Mouse (Mus musculus) gastrocnemius, adult 18-20 months (tissue): Measurements from ENCODE around the gene Lamtor3. TPM values are rescaled to one million over a fixed set of nuclear protein-coding genes. Genes with fewer than 3 reads are reported as not detected.
"Not testable (repeated sequence)": the region's sequence is repeated elsewhere in the genome, so short reads cannot be mapped to it uniquely, and the experiment has no call there.

Experiments
- DNase-seq: peaks from one replicate; pipeline ENCODE4 v3.0.0; 2021; ENCODE audit warnings: low spot score
- total RNA-seq, 2 experiments: library from RNA; stranded (reverse); gene quantifications; 2 replicates each; pipeline ENCODE4 v1.2.3; 2021

Gene Lamtor3
- total RNA-seq, 2 experiments from 2014 or later: 46.6 to 50.5 TPM

DNA sequence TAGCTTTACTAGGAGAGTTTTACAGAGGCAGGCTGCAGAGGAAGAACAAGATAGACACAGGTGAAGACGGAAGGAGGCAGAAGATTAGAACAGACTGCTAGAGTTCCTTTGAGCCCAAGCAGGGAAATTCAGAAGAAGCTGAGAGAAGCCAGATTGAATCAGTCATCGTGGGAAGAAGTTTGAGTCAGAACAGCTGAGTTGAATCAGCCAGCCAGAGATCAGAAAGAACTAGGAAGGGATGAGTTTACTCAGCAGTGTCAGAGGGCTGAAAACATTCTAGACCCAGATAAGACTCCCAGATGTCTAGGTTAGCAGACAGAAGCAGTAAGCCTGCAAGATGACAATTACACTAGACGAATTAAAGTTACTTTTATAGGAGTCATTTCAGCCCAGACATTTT lies 15.7 kb downstream of the Lamtor3 start:
- DNase-seq: no peak

DNA sequence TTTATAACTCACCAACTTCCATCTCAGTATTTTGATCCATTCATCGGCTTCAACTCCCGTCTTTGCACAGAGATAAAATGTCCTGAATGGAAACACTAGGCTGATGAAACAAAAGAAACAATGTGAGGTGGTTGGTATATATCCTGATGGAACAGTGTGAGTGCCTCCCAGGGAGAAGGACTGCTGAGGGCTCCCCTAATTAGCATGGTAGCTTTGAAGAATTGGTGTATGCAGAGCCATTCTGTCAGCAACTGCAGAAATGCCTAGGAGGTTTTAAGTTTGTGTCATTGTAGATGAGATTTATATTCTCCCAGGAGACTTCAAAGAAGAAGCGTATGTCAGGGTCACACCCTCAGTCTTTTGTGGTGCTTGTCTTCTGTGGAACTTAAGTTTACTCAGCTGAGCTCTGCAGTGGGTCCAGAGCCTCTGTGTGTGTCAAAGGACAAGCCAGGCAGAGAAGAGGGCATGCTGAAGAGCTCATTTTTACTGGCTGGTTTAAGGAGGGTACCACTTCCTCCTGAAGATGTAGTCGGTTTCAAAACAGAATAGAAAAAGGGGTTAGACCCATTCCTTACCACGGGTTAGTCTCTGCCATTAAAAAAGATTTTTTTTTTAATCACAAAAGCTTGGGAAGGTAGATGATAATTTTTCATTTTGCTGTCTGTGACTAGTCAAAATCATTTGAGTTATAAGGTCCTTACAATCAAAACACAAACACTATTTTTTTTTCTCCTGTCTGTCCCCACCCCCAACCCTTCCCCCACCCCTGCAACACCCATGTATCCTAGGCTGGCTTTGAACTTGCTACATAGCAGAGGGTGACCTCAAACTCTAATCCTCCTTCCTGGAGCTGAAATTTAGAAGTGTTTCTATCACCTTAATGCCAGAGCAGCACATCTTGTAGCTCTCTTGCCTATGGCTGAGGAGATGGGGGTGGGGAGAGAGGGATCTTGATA lies 17.5 kb downstream of the Lamtor3 start:
- no peak for DNase-seq

DNA sequence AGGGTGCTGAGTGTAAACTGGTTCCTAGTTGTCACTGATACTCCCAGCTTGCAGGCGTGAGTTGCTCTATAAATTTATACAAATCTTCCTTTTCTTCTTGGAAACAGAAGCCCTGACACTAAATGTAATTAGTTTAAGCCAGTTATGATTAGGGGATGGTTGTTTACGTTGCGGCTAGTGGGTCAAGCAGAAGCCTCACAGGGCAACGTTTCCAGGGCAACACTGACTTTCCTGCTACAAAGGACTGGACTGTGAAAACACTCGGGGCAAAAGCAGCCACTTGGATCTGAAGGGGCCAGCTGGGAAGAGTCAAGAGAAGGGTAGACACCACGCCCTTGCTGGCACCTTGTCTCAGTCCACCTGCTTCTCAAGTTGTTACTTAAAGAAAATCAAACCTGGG lies 18.2 kb downstream of the Lamtor3 start:
- DNase-seq: no peak

DNA sequence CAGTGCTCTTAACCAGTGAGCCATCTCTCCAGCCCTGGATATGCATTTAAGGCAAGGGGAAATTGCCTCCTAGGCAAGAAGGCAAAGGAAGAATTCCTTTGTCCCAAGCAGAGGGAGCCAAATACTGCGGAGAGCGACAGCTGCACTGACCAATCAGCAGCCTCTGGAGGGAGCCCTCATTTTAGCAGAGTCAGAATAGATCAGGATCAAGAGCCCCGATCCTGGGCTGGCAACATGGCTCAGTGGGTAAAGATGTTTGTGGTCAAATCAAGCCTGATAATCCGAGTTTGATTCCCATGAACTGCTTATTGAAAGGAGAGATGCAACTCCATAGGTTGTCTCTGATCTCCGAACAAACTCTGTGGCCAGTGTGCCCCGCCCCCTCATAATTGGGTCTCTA lies 20.3 kb downstream of the Lamtor3 start:
- peak; percentile 30 for DNase-seq

DNA sequence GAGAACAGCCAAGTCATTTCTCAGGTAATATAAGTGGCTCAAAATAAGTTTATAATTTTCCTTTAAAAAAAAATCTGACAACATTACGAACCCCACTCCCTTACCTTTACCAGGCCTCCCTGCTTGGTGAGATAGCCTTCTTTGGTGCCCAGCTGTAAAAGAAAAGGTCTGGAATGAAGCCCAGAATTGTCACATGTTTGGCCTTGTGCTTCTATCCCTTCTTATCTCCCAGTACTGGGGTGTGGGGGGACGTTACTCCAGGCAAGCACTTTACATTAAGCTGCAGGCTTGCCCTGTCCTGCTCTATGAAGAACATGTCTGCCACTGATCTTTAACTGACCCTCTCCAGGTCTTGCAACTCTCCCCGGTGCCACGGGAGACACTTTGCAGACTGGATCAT lies 22.5 kb downstream of the Lamtor3 start:
- DNase-seq: no peak

DNA sequence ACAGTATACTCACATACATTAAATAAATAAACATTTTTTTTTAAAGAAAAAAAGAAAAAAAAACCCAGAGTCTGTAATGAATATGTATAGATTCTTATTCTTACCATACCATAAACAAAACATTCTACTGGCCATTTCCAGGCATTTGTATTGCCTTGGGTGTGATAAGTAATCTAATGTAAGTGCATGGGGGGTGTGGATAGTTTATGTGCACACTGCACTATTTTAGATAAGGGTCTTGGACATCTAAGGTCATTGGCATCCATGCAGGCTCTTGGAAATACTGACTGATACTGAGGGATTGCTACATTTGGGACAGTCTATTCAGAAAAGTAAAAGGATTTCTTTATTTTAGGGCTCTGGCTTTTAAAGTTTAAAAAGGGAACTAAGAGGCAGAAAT lies 23.2 kb downstream of the Lamtor3 start:
- DNase-seq: no peak

DNA sequence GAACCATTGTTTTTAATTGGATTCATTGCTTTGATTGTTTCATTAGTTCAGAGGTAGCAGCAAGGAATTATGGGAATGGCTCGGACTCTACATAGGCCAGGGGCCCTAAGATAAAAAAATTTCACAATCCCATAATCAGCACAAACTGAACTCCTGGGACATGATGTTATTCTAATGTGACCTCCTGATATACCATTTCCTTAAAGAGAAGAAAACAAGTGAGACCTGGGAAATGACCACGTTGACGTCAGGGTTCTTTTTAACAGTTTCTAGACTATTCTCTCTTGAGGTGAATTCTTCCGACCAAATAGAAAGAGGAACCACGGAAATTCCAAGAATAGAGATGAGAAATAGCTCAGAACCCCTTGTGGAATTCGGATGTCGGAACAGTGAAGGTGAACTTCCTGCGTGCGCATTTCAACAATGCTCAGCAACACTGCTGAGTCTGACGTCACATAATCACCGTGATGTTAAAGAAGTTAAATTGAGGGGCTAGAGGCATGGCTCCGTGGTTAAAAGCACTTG lies 23.9 kb downstream of the Lamtor3 start:
- DNase-seq: no peak

DNA sequence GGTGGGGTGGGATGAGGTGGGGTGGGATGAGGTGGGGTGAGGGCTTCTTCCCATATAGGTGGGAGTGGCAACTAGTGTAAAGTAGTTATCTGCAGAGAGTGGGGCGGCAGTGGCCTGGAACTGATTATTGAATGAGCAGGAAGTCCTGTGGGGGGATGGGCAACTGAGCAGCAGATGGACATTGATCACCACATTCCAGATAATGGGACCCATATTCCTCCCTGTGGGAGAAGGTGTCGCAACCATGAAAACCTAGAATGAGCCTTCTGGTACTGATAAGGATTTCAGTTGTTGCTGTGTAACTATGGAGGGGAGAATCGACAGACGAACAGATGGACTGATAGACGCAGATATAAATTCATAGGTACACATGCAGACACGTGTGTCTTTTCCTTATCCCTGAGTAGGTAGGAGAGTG lies 25.4 kb downstream of the Lamtor3 start:
- no peak for DNase-seq

DNA sequence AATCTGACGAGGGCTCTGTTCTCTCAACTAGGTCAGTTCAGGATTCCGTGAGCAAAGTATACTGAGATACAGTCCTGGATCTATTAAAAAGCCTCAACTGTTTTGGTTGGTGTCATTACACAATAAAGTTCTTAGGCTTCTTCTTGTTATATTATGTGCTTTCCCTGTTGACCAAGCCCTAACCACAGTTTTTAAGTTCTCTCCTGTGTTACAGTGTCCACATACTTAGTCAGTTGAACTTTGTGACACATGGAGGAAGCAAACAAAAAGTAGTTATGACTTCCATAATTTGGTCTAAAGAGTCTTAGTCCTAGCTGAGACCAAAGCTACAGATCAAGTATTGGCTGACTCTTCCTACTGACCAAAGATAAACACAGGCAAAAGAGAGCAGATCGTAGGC lies 28.5 kb downstream of the Lamtor3 start:
- no peak for DNase-seq

DNA sequence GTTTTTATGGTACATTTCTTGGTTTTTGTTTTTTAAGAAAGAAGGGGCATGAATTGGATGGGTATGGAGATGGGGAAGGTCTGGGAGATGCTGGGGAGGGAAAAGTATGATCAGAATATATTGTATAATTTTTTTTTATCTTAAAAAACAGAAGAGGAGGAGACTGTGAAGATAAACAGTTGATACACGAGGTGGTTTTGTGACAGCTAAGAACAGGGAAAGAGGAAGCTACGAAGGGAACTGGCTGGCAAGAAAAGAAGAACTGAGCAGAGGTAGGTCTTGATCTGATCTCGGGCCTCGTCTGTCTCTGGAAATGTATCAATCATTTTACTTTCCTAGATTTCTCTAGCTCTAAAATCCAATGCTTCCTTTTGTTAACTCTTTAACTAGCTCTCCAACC lies 29.2 kb downstream of the Lamtor3 start:
- DNase-seq: no peak

DNA sequence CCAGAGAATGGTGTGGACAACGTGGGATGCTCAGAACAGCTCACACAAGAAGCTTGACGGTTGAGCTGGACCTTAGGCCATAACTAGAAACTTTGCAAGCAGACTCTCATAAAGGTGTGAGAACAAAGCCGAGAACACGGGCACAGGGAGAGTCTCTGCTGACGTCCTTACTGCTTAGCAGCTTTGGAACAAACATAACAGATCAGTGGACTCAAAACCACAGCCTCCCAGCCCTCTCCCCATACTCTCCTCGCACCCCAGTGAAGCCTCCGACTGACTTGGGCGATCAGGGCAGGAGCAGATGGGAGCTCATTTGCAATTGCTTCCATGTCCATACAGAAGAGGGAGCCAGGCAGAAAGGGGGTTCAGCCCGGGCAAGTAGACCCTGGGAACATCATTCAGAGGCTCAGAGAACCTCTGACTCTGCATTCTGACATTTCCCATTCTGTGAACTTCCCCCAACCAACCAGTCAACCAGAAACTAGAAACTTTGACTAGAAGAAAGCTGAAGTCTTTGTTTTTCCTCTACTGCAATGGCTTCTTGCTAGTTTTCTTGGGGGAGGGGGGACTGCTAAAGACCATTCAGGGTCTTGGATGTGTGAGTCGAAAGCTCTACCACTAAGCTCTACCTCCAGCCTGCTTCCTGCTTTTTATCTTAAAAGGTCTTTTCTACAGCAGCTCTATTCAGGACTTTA lies 32.0 kb downstream of the Lamtor3 start:
- no peak for DNase-seq

DNA sequence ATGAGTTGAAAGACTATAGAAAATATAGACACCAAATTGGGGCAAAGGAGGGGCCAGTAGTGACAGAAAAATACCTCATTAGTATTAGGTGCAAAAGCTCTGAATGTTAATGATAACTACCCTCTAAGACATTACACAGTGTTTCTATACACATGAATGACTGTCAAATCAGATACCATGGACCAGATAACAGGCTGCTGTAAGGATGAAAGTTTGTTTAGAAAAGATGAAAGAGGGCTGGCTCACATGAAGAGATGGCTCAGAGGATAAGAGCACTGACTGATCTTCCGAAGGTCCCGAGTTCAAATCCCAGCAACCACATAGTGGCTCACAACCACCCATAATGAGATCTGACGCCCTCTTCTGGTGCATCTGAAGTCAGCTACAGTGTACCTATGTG lies 33.0 kb downstream of the Lamtor3 start:
- not testable (repeated sequence) for DNase-seq

DNA sequence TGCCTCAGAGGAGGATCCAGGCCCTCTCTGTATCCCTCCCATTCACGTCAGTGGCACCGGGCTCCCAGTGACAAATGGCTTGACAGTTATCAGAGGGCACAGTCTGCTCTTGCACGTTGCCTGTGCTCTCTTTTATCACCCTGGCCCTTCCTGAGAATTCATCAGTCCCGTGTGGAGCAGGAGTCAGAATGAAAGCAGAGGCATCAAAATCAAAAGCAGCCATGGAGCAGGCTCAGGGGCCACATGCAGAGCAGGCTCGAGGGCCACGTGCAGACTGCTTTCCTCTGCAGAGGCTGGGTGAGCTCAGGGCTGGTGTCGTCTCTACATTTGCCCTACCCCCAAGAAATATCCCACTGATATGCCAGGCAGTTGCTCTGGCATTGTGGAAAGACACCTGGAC lies 33.5 kb downstream of the Lamtor3 start:
- no peak for DNase-seq

DNA sequence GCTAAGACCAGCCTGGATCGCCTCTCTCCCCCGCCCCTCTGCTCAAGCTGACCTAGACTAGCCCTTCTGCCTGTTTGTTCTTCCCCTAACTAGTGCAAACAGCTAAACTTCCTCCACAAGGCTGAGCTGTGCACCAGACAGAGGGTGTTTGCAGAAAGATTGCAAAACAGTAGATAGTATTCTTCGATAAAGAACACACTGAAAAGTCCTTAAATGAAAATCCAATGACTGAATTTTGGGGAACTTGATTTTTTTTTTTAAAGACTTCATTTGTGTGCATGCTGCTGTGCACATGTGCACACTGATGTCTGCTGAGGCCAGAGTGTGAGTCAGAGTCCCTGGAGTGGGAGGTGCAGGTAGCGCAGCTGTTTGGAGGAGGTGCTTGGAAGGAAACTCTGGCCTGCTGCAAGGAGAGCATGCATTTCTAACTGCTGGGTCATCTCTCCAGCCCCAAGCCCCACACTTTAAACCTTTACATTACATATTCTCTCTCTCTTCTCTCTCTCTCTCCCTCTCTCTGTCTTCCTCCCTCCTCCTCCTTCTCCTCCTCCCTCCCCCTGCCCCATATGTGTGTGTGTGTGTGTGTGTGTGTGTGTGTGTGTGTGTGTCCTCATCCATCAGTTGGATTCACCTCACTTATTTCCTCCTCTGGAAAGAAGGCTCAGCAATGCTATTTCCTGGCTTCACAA lies 34.1 kb downstream of the Lamtor3 start:
- DNase-seq: peak; percentile 24

DNA sequence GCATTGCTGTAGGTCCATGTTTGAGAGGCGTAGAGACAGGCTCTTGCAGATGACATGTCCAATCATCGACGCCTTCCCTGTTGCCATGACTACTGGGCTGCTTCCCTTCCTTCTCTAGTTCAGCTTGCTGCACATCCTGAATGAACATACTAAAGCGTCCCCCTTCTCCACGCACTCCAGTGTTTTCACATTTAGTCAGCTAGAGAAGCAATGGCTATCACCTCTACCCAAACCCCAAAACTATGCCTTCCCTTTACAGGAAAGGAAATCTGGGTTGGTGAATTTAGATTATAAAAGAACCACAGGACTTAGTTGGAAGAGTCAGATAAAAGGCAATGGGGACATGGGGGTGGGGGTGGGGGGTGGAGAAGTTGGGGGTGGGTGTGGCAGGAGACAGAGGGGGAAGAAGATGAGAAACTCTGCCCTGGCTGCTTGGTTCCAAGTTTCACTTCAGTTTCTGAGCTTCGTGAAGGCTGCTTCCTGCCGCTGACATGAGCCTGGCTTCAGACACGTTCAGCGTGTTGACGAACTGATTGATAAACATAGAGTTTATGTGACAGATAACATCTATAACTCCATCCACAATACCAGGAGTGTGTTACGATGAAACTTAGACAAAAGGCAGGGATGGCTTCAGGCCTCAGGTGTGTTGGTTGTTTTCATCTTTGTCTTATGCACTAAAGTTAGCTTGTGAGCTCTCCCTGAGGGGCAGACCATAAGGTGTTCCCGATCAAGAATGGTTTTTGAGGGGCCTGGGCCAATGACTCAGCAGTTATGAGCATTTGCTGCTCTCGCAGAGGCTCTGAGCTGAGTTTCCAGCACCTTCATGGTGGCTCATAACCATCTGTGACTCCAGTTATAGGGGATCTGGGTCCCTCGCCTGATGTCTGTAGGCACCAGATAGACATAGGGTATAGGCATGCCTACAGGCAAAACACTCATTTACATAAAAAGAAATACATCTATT lies 34.9 kb downstream of the Lamtor3 start:
- DNase-seq: no peak

DNA sequence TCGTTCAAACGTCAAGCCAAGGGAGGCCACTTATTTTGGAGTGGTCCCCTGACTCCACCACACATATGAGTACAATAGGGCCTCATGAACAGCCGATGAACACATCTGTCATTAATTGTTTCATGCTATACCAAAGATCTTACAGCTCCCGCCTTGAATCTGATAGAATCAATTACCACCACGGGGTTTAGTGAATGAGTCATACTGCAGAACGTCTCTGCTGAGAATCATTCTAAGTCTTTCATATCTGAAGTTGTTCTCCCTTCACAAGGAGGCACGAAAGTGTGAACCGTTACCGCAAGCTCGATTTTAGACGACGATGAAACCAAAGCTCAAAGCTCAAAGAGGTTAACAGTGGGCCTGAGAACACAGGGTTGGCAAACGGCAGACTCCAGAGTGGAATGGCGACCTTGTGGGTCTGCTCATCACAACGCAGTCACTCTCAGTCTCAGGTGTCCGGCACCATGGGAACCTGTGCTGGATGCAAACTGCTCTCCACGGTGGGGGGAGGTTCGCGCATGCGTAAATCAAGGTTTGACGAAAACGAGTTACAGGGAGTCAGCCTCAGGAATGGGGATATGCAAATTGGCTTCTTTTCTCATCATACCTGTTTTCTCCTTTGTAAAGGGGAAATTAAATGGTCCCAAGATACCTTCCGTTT lies 36.1 kb downstream of the Lamtor3 start:
- DNase-seq: no peak

DNA sequence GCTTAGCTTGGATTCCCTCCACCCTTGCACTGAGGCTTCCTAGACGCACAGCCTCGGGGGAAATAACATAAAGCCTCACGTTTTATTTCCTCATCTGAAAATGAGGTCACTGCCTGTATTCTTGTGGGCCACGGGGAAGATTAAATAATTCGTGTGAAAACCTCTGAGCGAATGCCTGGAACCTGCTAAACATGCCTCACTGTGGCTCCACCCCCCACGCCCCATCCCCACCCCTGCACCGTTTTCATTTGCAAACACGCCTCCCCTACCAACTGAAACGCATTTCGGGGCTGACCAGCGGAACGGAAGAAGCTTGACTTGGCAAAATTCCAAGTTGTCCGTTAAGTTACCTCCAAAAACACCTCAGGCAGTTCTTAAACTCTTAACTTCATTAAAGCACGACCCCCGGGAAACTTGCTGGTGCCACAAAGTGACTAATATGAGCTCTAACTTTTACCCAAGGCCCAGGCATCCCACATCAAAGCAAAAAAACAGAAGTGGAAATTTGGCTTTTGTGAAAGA lies 37.3 kb downstream of the Lamtor3 start:
- no peak for DNase-seq

DNA sequence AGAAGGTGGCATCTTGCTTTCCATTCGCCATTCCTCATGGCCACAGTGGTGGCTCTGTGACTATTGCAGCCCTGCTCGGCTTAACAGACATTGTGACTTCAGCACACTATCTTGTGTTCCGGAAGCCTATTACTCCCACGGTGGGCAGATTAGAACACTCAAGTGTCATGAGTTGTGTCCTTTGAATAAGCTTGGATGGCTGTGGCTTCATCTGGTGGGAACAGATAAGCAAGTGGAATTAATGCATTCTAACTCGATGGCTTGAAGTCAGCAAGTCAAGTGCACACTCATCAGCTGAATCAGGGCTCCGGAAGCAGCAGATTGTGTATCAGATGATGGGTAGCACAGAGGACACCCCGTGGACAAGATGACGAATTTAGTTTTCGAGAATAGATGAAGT lies 39.6 kb downstream of the Lamtor3 start:
- DNase-seq: no peak

DNA sequence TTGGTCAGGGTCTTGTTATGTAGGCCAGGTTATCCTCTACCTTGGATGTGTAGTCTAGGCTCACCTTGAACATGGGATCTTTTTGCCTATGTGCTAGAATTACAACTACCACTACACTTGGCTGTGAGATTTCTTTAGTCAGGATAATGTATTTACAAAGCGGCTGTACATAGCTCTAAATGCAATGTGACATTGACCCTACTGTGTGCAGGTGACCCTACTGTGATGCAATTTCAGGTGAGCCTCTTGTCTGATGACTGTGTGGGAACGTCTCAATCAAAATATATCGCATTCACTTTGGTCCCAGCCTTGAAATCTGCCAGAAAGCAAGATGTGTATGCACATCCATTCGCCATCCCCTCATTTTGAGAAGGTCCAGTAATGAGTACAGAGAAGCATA lies 40.0 kb downstream of the Lamtor3 start:
- DNase-seq: no peak

DNA sequence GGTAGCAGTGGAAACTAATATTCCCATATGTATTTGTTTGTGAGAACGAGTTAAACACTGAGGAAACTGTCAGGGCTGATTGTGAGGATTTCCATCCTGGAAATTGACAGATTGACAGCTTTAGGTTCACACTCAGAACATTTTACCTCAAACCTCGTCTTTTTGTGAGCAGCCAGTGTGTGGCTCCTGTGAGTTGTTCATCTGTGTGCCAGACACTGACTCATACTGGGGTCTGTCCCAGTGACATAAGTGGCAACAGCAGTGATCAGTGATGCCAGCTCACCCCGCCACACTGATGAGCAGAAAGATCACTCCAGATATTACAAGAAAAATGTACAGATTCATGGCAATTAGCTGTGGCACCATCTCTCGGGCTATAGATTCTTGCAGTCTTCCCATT lies 41.1 kb downstream of the Lamtor3 start:
- no peak for DNase-seq
